ENCODE assay signal across 9 mouse cellular contexts in genomic region chr14:106010961-106011360, GRCm38 (mm10).
DNase-seq lines count a peak whose midpoint lies in the region.
"Had no signal": no experiment of that assay in that cellular context is flagged by ENCODE, and none has a peak within 500 bp of the region (broad histone marks: within the 10 kb centered on the region; RNA-seq: fewer than 3 reads in every experiment).

No protein-coding gene starts in this region.

- intact Hi-C loops in gastrocnemius, postnatal 14 days (cut with DNase I; ENCODE audit: low total_unique reads): no loop called here

- peak; percentile 26 to 34 for DNase-seq in cerebellum, postnatal 14 days
- DNase-seq in cerebellum, adult 11 months: no peak
- DNase-seq in left cerebral cortex, adult 18-20 months (ENCODE audit: low spot score in 2 of 2): peak; percentile 10 to 22
- DNase-seq in left cerebral cortex, adult 9 months (ENCODE audit: low spot score in 2 of 2): no peak
- peak; percentile 9 for DNase-seq in adrenal gland, postnatal 14 days
- DNase-seq in gastrocnemius, postnatal 14 days: peak; percentile 50
- DNase-seq in layer of hippocampus, postnatal 25 days (ENCODE audit: extremely low spot score in 1 of 2, low spot score in 1 of 2): no peak
- DNase-seq in kidney, postnatal 14 days: no peak
- DNase-seq: lung, adult 18-20 months had no signal

Comparison
In these comparisons a context has a peak if more than half of its experiments do, and no peak if none do; other contexts are left out.
1. DNase-seq: peak in cerebellum, postnatal 14 days (2 of 2), left cerebral cortex, adult 18-20 months (2 of 2), adrenal gland, postnatal 14 days (single experiment) and gastrocnemius, postnatal 14 days (single experiment); none in cerebellum, adult 11 months (single experiment), left cerebral cortex, adult 9 months (0 of 2), layer of hippocampus, postnatal 25 days (0 of 2) and kidney, postnatal 14 days (single experiment).